Mouse (Mus musculus): ENCODE results near the gene Selenos. TPM values are rescaled to one million over a fixed set of nuclear protein-coding genes. Genes with fewer than 3 reads are reported as not detected.

The Selenos gene
- polyA plus RNA-seq, 1 experiment, result 109 TPM

GRCm38 (mm10) chr7:66127951-66128645, 48.6 kb downstream of the Selenos start:
- DNase-seq, result no peak
- WGBS, result 90% methylated on average over 4 of the region's 4 CpGs
- TF ChIP-seq POLR2A (IDR thresholded peaks at IDR 0.05; ENCODE audit: borderline replicate concordance, extremely low read depth, low read depth, low read length), result no peak
- no peak for TF ChIP-seq CTCF (IDR thresholded peaks at IDR 0.05; ENCODE audit: insufficient read depth, low read length)
- H3K4me1 ChIP-seq (ENCODE audit: control insufficient read depth, insufficient read depth, low read length), result peaks cover 10% of the 10 kb centered on the region
- no peak overlapping the region for H3K4me3 ChIP-seq (replicated peaks; ENCODE audit: extremely low read depth, low read depth, low read length)

- peaks cover 10% of the 10 kb centered on the region for H3K4me1 ChIP-seq (ENCODE audit: control insufficient read depth, insufficient read depth, low read length)
- TF ChIP-seq CTCF (IDR thresholded peaks at IDR 0.05; ENCODE audit: insufficient read depth, low read length), result no peak
- TF ChIP-seq POLR2A (IDR thresholded peaks at IDR 0.05; ENCODE audit: borderline replicate concordance, extremely low read depth, low read depth, low read length), result no peak
- no peak for DNase-seq
Observed at GRCm38 (mm10) chr7:66128857-66129256, 49.4 kb downstream of the Selenos start.

GRCm38 (mm10) chr7:66130296-66130695, 50.8 kb downstream of the Selenos start:
- 87% methylated on average over 2 of the region's 2 CpGs for WGBS
- H3K4me3 ChIP-seq (replicated peaks; ENCODE audit: extremely low read depth, low read depth, low read length), result no peak overlapping the region
- no peak for DNase-seq
- peaks cover 12% of the 10 kb centered on the region for H3K4me1 ChIP-seq (ENCODE audit: control insufficient read depth, insufficient read depth, low read length)
- TF ChIP-seq CTCF (IDR thresholded peaks at IDR 0.05; ENCODE audit: insufficient read depth, low read length), result no peak
- TF ChIP-seq POLR2A (IDR thresholded peaks at IDR 0.05; ENCODE audit: borderline replicate concordance, extremely low read depth, low read depth, low read length), result no peak

More at GRCm38 (mm10) chr7:66128857-66129256, 49.4 kb downstream of the Selenos start:
- H3K4me3 ChIP-seq (replicated peaks; ENCODE audit: extremely low read depth, low read depth, low read length), result no peak overlapping the region
- 29% methylated on average over 3 of the region's 3 CpGs for WGBS

GRCm38 (mm10) chr7:66131776-66132421, 52.5 kb downstream of the Selenos start:
- DNase-seq, result peak; percentile 57
- H3K4me3 ChIP-seq (replicated peaks; ENCODE audit: extremely low read depth, low read depth, low read length), result no peak overlapping the region
- WGBS, result 69% methylated on average over 4 of the region's 4 CpGs
- TF ChIP-seq POLR2A (IDR thresholded peaks at IDR 0.05; ENCODE audit: borderline replicate concordance, extremely low read depth, low read depth, low read length) (no peak), CTCF (IDR thresholded peaks at IDR 0.05; ENCODE audit: insufficient read depth, low read length) (no peak)
- H3K4me1 ChIP-seq (ENCODE audit: control insufficient read depth, insufficient read depth, low read length), result peaks cover 17% of the 10 kb centered on the region

- WGBS, result 82% methylated on average over 3 of the region's 3 CpGs
- Histone ChIP-seq H3K4me3 (replicated peaks; ENCODE audit: extremely low read depth, low read depth, low read length) (no peak overlapping the region), H3K4me1 (ENCODE audit: control insufficient read depth, insufficient read depth, low read length) (peaks cover 15% of the 10 kb centered on the region)
- DNase-seq, result no peak
- TF ChIP-seq POLR2A (IDR thresholded peaks at IDR 0.05; ENCODE audit: borderline replicate concordance, extremely low read depth, low read depth, low read length) (no peak), CTCF (IDR thresholded peaks at IDR 0.05; ENCODE audit: insufficient read depth, low read length) (no peak)
Observed at GRCm38 (mm10) chr7:66134154-66134553, 54.7 kb downstream of the Selenos start.

GRCm38 (mm10) chr7:66135644-66136043, 56.2 kb downstream of the Selenos start:
- H3K4me3 ChIP-seq (replicated peaks; ENCODE audit: extremely low read depth, low read depth, low read length), result no peak overlapping the region
- no peak for TF ChIP-seq CTCF (IDR thresholded peaks at IDR 0.05; ENCODE audit: insufficient read depth, low read length)
- TF ChIP-seq POLR2A (IDR thresholded peaks at IDR 0.05; ENCODE audit: borderline replicate concordance, extremely low read depth, low read depth, low read length), result no peak
- peaks cover 15% of the 10 kb centered on the region for H3K4me1 ChIP-seq (ENCODE audit: control insufficient read depth, insufficient read depth, low read length)
- DNase-seq, result no peak
- WGBS, result 55% methylated on average over 3 of the region's 3 CpGs

- no peak overlapping the region for H3K4me3 ChIP-seq (replicated peaks; ENCODE audit: extremely low read depth, low read depth, low read length)
- H3K4me1 ChIP-seq (ENCODE audit: control insufficient read depth, insufficient read depth, low read length), result peaks cover 19% of the 10 kb centered on the region
- no peak for DNase-seq
- TF ChIP-seq POLR2A (IDR thresholded peaks at IDR 0.05; ENCODE audit: borderline replicate concordance, extremely low read depth, low read depth, low read length), result no peak
- TF ChIP-seq CTCF (IDR thresholded peaks at IDR 0.05; ENCODE audit: insufficient read depth, low read length), result no peak
Observed at GRCm38 (mm10) chr7:66136187-66136586, 56.7 kb downstream of the Selenos start.

- no peak overlapping the region for H3K4me3 ChIP-seq (replicated peaks; ENCODE audit: extremely low read depth, low read depth, low read length)
- no peak for DNase-seq
- H3K4me1 ChIP-seq (ENCODE audit: control insufficient read depth, insufficient read depth, low read length), result peaks cover 22% of the 10 kb centered on the region
- TF ChIP-seq CTCF (IDR thresholded peaks at IDR 0.05; ENCODE audit: insufficient read depth, low read length), result no peak
- TF ChIP-seq POLR2A (IDR thresholded peaks at IDR 0.05; ENCODE audit: borderline replicate concordance, extremely low read depth, low read depth, low read length), result no peak
- WGBS, result 88% methylated on average over 4 of the region's 4 CpGs
Observed at GRCm38 (mm10) chr7:66137309-66137708, 57.9 kb downstream of the Selenos start.

- no peak overlapping the region for H3K4me3 ChIP-seq (replicated peaks; ENCODE audit: extremely low read depth, low read depth, low read length)
- TF ChIP-seq POLR2A (IDR thresholded peaks at IDR 0.05; ENCODE audit: borderline replicate concordance, extremely low read depth, low read depth, low read length) (no peak), CTCF (IDR thresholded peaks at IDR 0.05; ENCODE audit: insufficient read depth, low read length) (no peak)
- DNase-seq, result no peak
- peaks cover 20% of the 10 kb centered on the region for H3K4me1 ChIP-seq (ENCODE audit: control insufficient read depth, insufficient read depth, low read length)
- WGBS, result 19% methylated on average over 4 of the region's 4 CpGs
Observed at GRCm38 (mm10) chr7:66138301-66138700, 58.9 kb downstream of the Selenos start.

GRCm38 (mm10) chr7:66138878-66139277, 59.4 kb downstream of the Selenos start:
- H3K4me3 ChIP-seq (replicated peaks; ENCODE audit: extremely low read depth, low read depth, low read length), result no peak overlapping the region
- TF ChIP-seq POLR2A (IDR thresholded peaks at IDR 0.05; ENCODE audit: borderline replicate concordance, extremely low read depth, low read depth, low read length), result no peak
- 83% methylated on average over 5 of the region's 5 CpGs for WGBS
- no peak for DNase-seq
- peaks cover 20% of the 10 kb centered on the region for H3K4me1 ChIP-seq (ENCODE audit: control insufficient read depth, insufficient read depth, low read length)

Other genes with a start within 250 kb of the Selenos start
- gene Pcsk6, start 217.9 kb upstream of the Selenos start, polyA plus RNA-seq (2012; rRNA removed), result 6.9 and 11.3 TPM in 2 replicates
- gene Gm45213, start 36.0 kb upstream of the Selenos start, polyA plus RNA-seq (2012; rRNA removed), result not detected in 2 replicates
- 7.3 and 10.0 TPM in 2 replicates for gene Snrpa1, start 20.6 kb upstream of the Selenos start, polyA plus RNA-seq (2012; rRNA removed)
- 14.6 and 18.1 TPM in 2 replicates for gene Chsy1, start 29.9 kb downstream of the Selenos start, polyA plus RNA-seq (2012; rRNA removed)

Data from lung, adult 2 months (tissue).